Mouse (Mus musculus) bone marrow, adult 2 months (tissue): ENCODE results near the gene Senp7. TPM values are rescaled to one million over a fixed set of nuclear protein-coding genes. Genes with fewer than 3 reads are reported as not detected.

Experiments
- H3K27ac ChIP-seq: fragments of 200-500 bp; 2 replicates; pipeline ENCODE4 v1.5.1; 2012; ENCODE audit warnings: low read depth, mild to moderate bottlenecking, control low read depth, inconsistent platforms, low read length; ENCODE audit not compliant: control insufficient read depth, poor library complexity, insufficient read depth
- H3K4me1 ChIP-seq: fragments of 200-500 bp; 2 replicates; pipeline ENCODE4 v1.6.1; 2011; ENCODE audit warnings: low read length; ENCODE audit not compliant: control insufficient read depth, insufficient read depth
- H3K4me3 ChIP-seq: fragments of 200-500 bp; replicated peaks from 2 replicates; pipeline ENCODE3; 2011; ENCODE audit warnings: mild to moderate bottlenecking, low read depth, low read length, control low read depth; ENCODE audit not compliant: control insufficient read depth
- CTCF ChIP-seq: fragments of 200-500 bp; IDR thresholded peaks from 2 replicates; pipeline ENCODE4 v1.5.1; 2011; ENCODE audit warnings: low read length, control low read depth; ENCODE audit not compliant: control insufficient read depth, insufficient read depth
- POLR2A ChIP-seq: fragments of 200-500 bp; IDR thresholded peaks from 2 replicates; pipeline ENCODE4 v1.6.1; 2011; ENCODE audit warnings: low read depth, mild to moderate bottlenecking, control low read depth, low read length, borderline replicate concordance; ENCODE audit not compliant: control insufficient read depth
- WGBS: fragments of 180-500 bp; shearing (Covaris S2); methylation state at CpG from one replicate; pipeline ENCODE4 v1.1.7; 2018; 5-methylcytosine and 5-hydroxymethylcytosine counted together
- polyA plus RNA-seq: library from polyadenylated mRNA; stranded (reverse); fragments of >200 nt; gene quantifications from 2 replicates; pipeline ENCODE4 v1.2.4, GENCODE M21; 2011; ENCODE audit warnings: low replicate concordance; ENCODE audit not compliant: missing spikeins, insufficient read depth, insufficient read length

Senp7 gene
- polyA plus RNA-seq, 1 experiment: 32.6 TPM

GRCm38 (mm10) chr16:56029661-56030082 is 18.5 kb upstream of the Senp7 start, which contains the start of gene Pcnp:
Gene Pcnp (minus strand): TSS chr16:56029739.
- Histone ChIP-seq H3K27ac (peak within 1 kb of the TSS; percentile 83), H3K4me3 (peak within 1 kb of the TSS; percentile 82), H3K4me1 (no peaks in the 10 kb centered on the region)
- WGBS: under 1% methylated on average over 39 of the region's 39 CpGs
- TF ChIP-seq POLR2A (peak; percentile 96), CTCF (no peak)

DNA sequence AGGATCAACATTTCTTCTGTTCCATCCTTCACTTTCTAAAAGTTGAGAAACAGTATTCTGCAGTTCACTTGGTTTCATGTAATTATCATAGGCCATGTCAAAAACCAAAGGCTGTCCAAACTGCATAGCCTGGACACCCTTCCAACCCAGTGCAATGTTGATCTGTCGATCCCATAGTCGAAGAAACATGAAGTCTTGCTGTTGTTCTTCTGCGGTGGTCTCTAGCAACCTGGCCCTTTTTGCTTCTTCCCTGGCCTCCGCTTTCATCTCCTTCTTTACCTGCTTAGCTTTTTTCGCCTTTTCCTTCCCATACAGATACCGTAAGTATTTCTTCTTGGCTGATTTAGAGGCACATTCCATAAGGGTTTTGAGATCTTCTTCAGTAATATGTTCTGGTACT is 13.6 kb upstream of the Senp7 start:
- 96% methylated on average over 6 of the region's 6 CpGs for WGBS
- no peak overlapping the region for H3K27ac ChIP-seq
- no peak overlapping the region for H3K4me3 ChIP-seq
- H3K4me1 ChIP-seq: peaks cover 1% of the 10 kb centered on the region; the same call in 1 of the 2 replicates
- no peak for TF ChIP-seq POLR2A
- TF ChIP-seq CTCF: no peak

DNA sequence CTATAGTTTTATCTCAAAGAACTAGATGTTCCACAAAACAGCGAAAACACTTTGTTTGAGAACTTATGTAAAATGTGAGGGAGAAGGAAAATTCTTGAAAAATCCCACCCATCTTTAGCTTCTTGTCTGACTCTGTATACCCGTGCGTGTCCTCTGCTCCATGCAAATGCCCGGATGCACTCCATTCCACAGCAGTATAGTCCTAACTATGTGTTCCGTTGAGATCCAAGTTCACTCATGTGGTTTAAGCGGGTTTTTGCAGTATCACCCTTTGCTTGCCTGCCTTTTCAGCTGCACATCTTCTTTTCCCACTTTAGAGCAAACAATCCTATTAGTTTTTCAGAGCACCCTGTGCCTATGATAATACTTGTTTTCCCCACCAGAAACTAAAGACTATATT is 11.6 kb upstream of the Senp7 start:
- 38% methylated on average over 6 of the region's 6 CpGs for WGBS
- peak overlapping the region; percentile 42 for H3K4me3 ChIP-seq
- H3K27ac ChIP-seq: no peak overlapping the region
- no peak for TF ChIP-seq CTCF
- TF ChIP-seq POLR2A: no peak
- peaks cover 1% of the 10 kb centered on the region; the same call in 1 of the 2 replicates for H3K4me1 ChIP-seq

DNA sequence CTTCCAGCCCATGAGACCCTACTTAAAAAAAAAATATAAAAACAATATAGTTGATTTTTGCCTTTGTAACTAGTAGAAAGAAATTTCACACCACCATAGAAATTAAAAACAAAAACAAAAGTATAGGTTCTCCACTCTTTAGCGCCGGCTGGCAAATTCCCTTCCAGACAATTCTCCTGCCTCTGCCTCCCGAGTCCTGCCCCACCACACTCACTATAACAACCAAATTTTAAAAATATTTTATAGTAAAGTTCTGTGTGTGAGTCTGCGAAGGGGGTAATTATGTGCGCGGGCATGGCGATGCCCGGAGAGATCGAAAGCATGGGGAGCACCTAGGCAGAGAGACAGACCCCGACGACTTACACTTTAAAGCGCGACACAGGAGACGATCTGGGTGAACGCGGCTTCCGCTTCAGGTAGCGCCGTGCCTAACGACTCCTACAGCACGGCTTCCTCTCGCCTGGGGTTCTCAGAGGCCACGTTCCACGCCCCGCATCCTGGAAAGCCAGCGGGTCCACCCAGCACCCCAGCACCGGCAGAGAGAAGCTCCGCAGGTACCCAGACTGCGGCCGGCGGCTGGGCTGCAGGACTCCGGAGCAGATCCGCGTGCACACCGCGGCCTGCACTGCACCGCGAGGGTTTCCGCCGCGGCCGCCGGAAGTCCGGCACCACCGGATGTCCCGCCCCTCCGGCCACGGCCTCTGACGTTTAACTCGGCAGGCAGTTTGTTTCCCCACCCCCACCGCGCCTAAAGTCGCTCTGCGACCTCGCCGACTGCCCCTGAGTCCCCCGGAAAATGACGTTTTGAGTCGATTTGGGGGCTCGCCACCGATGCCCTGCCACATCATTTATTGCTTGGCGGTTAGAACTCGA is 10.8 kb upstream of the Senp7 start, which contains the start of gene Trmt10c:
Trmt10c (minus strand) TSS at position 682 of the 873 bp plus-strand sequence.
- no peak for TF ChIP-seq CTCF
- peak; percentile 54; the same call in 1 of the 2 replicates for TF ChIP-seq POLR2A
- WGBS: under 1% methylated on average over 63 of the region's 63 CpGs
- Histone ChIP-seq H3K4me3 (peak within 1 kb of the TSS; percentile 90), H3K27ac (peak within 1 kb of the TSS; percentile 84), H3K4me1 (peaks cover 1% of the 10 kb centered on the region; the same call in 1 of the 2 replicates)

DNA sequence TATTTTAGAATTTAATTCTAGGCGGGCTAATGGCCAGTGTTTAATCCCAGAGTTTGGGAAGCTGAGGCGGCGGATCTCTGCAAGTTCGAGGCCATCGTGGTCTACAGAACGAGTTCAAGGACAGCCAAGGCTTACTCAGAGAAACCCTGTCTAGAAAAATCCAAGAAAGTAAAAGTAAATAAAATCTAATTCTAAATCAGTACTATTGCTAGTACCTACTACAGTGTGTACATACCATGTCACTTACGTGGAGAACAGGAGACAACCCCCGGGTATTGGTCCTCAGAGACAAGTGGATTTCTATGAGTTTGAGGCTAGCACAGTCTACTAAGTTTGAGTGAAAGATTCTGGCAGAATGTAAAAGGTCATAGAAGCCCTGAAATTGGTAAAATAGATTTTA is 10.0 kb upstream of the Senp7 start:
- H3K4me1 ChIP-seq: peaks cover 1% of the 10 kb centered on the region; the same call in 1 of the 2 replicates
- WGBS: 26% methylated on average over 8 of the region's 8 CpGs
- TF ChIP-seq POLR2A (no peak), CTCF (no peak)
- H3K27ac ChIP-seq: peak overlapping the region; percentile 84
- peak overlapping the region; percentile 90 for H3K4me3 ChIP-seq

DNA sequence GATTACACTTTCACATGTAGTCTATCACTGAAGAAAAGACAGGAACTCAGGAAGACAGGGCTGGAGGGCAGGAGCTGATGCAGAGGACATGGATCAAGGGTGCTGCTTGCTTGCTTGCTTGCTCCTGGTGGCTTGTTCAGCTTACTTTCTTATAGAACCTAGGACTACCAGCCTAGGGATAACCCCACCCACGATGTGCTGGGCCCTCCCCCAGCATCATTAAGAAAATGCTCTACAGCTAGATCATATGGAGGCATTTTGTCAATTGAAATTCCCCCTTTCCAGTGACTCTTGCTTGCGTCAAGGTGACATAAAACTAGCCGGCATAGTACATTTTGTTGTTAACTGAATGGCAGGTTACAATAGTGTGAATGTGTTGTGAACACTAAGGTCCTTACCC is 7.8 kb downstream of the Senp7 start:
- TF ChIP-seq POLR2A: no peak
- no peak for TF ChIP-seq CTCF
- H3K4me1 ChIP-seq: no peaks in the 10 kb centered on the region
- no peak overlapping the region for H3K4me3 ChIP-seq
- WGBS: 82% methylated on average over 3 of the region's 3 CpGs
- H3K27ac ChIP-seq: no peak overlapping the region

DNA sequence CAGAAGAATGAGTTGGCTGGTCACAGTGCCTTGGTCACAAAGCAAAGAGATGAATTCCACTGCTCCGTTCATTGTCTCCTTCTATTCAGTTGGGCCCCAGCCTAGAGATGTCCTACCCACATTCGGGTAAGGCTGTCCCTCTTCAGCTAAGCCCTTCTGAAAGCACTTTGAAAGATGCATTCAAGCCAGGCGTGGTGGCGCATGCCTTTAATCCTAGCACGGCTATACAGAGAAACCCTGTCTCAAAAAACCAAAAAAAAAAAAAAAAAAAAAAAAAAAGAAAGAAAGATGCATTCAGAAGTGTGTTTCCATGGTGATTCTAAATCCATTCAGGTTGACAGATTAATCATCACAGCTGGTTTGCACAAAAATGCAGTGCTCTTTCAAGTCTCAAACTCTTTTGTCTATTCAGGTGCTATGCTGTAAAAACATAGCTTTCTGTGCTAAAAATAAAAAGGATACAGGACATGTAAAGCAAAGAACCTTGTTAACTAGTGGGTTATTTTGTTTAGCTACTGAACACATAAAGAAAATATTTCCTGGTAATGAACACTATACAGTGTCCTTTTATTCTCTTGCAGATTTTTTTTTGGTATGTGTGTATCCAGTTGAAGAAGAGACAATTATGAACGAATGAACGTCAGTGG is 8.9 kb downstream of the Senp7 start:
- WGBS: 76% methylated on average over 7 of the region's 7 CpGs

GRCm38 (mm10) chr16:56058151-56058550 is 10.0 kb downstream of the Senp7 start:
- TF ChIP-seq POLR2A: no peak
- no peak for TF ChIP-seq CTCF
- Histone ChIP-seq H3K27ac (no peak overlapping the region), H3K4me3 (no peak overlapping the region), H3K4me1 (peaks cover 4% of the 10 kb centered on the region)
- WGBS: 72% methylated on average over 10 of the region's 10 CpGs

More for the DNA sequence above, 8.9 kb downstream of the Senp7 start:
- TF ChIP-seq POLR2A (no peak), CTCF (no peak)
- Histone ChIP-seq H3K4me3 (no peak overlapping the region), H3K27ac (no peak overlapping the region), H3K4me1 (peaks cover 3% of the 10 kb centered on the region)
